Mouse (Mus musculus): ENCODE data around the gene Srpk2.

GRCm38 (mm10) chr5:23579120-23579880 is 105.1 kb downstream of the Srpk2 start:
- TF ChIP-seq CTCF (conservative IDR thresholded peaks at IDR 0.05; ENCODE audit: low read length) (no peak), POU5F1 (IDR thresholded peaks at IDR 0.05; ENCODE audit: borderline replicate concordance, low read length) (no peak)

Measured in E14TG2a.4 (cell line).